Mouse (Mus musculus) testis, adult 2 months (tissue): ENCODE results near the gene Tbrg4. TPM values are rescaled to one million over a fixed set of nuclear protein-coding genes. Genes with fewer than 3 reads are reported as not detected.
A peak's percentile ranks its signal among the peaks of the same experiment; 100 is the strongest.

ENCODE experiments used
- H3K27ac ChIP-seq: fragments of 200-500 bp; 2 replicates; pipeline ENCODE4 v1.5.1; 2012; ENCODE audit warnings: low read depth, low read length; ENCODE audit not compliant: control insufficient read depth, insufficient read depth
- H3K27me3 ChIP-seq: fragments of 200-500 bp; 2 replicates; pipeline ENCODE4 v1.6.1; 2012; ENCODE audit warnings: mild to moderate bottlenecking, low read length, moderate library complexity; ENCODE audit not compliant: control insufficient read depth, insufficient read depth
- H3K36me3 ChIP-seq: fragments of 200-500 bp; 2 replicates; pipeline ENCODE4 v1.6.1; 2012; ENCODE audit warnings: mild to moderate bottlenecking, low read length; ENCODE audit not compliant: control insufficient read depth, insufficient read depth
- H3K4me1 ChIP-seq: fragments of 200-500 bp; 2 replicates; pipeline ENCODE4 v1.6.1; 2012; ENCODE audit warnings: low read length; ENCODE audit not compliant: control insufficient read depth, insufficient read depth
- H3K4me3 ChIP-seq: fragments of 200-500 bp; 2 replicates; pipeline ENCODE4 v1.5.1; 2012; ENCODE audit warnings: low read depth, mild to moderate bottlenecking, low read length, moderate library complexity, mixed read lengths; ENCODE audit not compliant: control insufficient read depth
- CTCF ChIP-seq: fragments of 200-500 bp; IDR thresholded peaks from 2 replicates; pipeline ENCODE4 v1.5.1; 2012; ENCODE audit warnings: low read depth, mild to moderate bottlenecking, inconsistent platforms, low read length, moderate library complexity; ENCODE audit not compliant: control insufficient read depth, insufficient read depth, insufficient replicate concordance
- POLR2A ChIP-seq: fragments of 200-500 bp; IDR thresholded peaks from 2 replicates; pipeline ENCODE4 v1.6.1; 2012; ENCODE audit warnings: low read depth, mild to moderate bottlenecking, inconsistent platforms, low read length, moderate library complexity; ENCODE audit not compliant: control insufficient read depth
- polyA plus RNA-seq: library from polyadenylated mRNA; depleted of rRNA; stranded (reverse); fragments of >200 nt; gene quantifications from 2 replicates; pipeline ENCODE4 v1.2.3, GENCODE M21; 2012

Gene Tbrg4
- polyA plus RNA-seq, 1 experiment, result 57.1 TPM

- H3K36me3 ChIP-seq, result no peaks in the 10 kb centered on the region
- no peak overlapping the region for H3K4me3 ChIP-seq
- H3K27ac ChIP-seq, result no peak overlapping the region
- TF ChIP-seq CTCF, result no peak
- no peak for TF ChIP-seq POLR2A
- no peaks in the 10 kb centered on the region for H3K27me3 ChIP-seq
- peaks cover 32% of the 10 kb centered on the region for H3K4me1 ChIP-seq
These were observed 24.0 kb downstream of the Tbrg4 start for GRCm38 (mm10) chr11:6601649-6602480.

GRCm38 (mm10) chr11:6600284-6600944, 25.5 kb downstream of the Tbrg4 start:
- Histone ChIP-seq H3K27me3 (no peaks in the 10 kb centered on the region), H3K36me3 (no peaks in the 10 kb centered on the region), H3K4me1 (peaks cover 26% of the 10 kb centered on the region), H3K4me3 (no peak overlapping the region), H3K27ac (no peak overlapping the region)
- TF ChIP-seq CTCF (no peak), POLR2A (no peak)

- H3K27me3 ChIP-seq, result no peaks in the 10 kb centered on the region
- H3K4me3 ChIP-seq, result no peak overlapping the region
- H3K36me3 ChIP-seq, result no peaks in the 10 kb centered on the region
- TF ChIP-seq CTCF (no peak), POLR2A (0 out of 2 replicates have a peak, but pooled peaks have one; percentile 12)
- no peak overlapping the region for H3K27ac ChIP-seq
- peaks cover 20% of the 10 kb centered on the region for H3K4me1 ChIP-seq
These were observed 26.0 kb downstream of the Tbrg4 start for GRCm38 (mm10) chr11:6599831-6600230.

GRCm38 (mm10) chr11:6599011-6599681, 26.7 kb downstream of the Tbrg4 start:
- H3K27me3 ChIP-seq, result no peaks in the 10 kb centered on the region
- peak overlapping the region; percentile 25; the same call in 1 of the 2 replicates for H3K4me3 ChIP-seq
- TF ChIP-seq CTCF, result no peak
- TF ChIP-seq POLR2A, result no peak
- H3K36me3 ChIP-seq, result no peaks in the 10 kb centered on the region
- H3K27ac ChIP-seq, result no peak overlapping the region
- peaks cover 19% of the 10 kb centered on the region for H3K4me1 ChIP-seq

- Histone ChIP-seq H3K36me3 (no peaks in the 10 kb centered on the region), H3K4me1 (peaks cover 19% of the 10 kb centered on the region)
These were observed 27.5 kb downstream of the Tbrg4 start for GRCm38 (mm10) chr11:6598191-6598889.

GRCm38 (mm10) chr11:6597523-6597922, 28.3 kb downstream of the Tbrg4 start:
- Histone ChIP-seq H3K36me3 (no peaks in the 10 kb centered on the region), H3K4me1 (peaks cover 19% of the 10 kb centered on the region), H3K4me3 (no peak overlapping the region), H3K27ac (no peak overlapping the region), H3K27me3 (no peaks in the 10 kb centered on the region)
- no peak for TF ChIP-seq CTCF
- TF ChIP-seq POLR2A, result no peak

More at GRCm38 (mm10) chr11:6598191-6598889, 27.5 kb downstream of the Tbrg4 start:
- TF ChIP-seq CTCF (no peak), POLR2A (no peak)
- Histone ChIP-seq H3K4me3 (no peak overlapping the region), H3K27me3 (no peaks in the 10 kb centered on the region), H3K27ac (no peak overlapping the region)
